In genomic region chr11:103285951-103286350, GRCm38 (mm10) we compare ENCODE assay signal across 10 mouse cellular contexts. TPM values are rescaled to one million over a fixed set of nuclear protein-coding genes. Genes with fewer than 3 reads are reported as not detected.
DNase-seq lines count a peak whose midpoint lies in the region; ATAC-seq and TF ChIP-seq lines count a peak whose summit lies in the region.
"Had no signal": no experiment of that assay in that cellular context is flagged by ENCODE, and none has a peak within 500 bp of the region (broad histone marks: within the 10 kb centered on the region; RNA-seq: fewer than 3 reads in every experiment).

No protein-coding gene starts in this region.

- no peak for TF ChIP-seq CTCF in forebrain, postnatal 0 days (IDR thresholded peaks at IDR 0.05; ENCODE audit: low read depth)

- DNase-seq in forebrain, postnatal 0 days: no peak
- DNase-seq in embryo, embryonic 11 days: peak; percentile 37
- DNase-seq in heart, postnatal 14 days: peak; percentile 45 to 60
- no peak for DNase-seq in left cerebral cortex, postnatal 14 days (ENCODE audit: low spot score in 2 of 2)
- DNase-seq in left cerebral cortex, postnatal 25 days (ENCODE audit: low spot score in 2 of 2): no peak

- WGBS in forebrain, postnatal 0 days: 58% methylated on average over 6 of the region's 6 CpGs
- 53% methylated on average over 5 of the region's 6 CpGs for WGBS in forebrain, embryonic 13.5 days
- 41% methylated on average over 6 of the region's 6 CpGs for WGBS in liver, embryonic 16.5 days (ENCODE audit: insufficient replicate concordance)

- H3K4me1 ChIP-seq in forebrain, postnatal 0 days (ENCODE audit: insufficient read depth): no peaks in the 10 kb centered on the region
- H3K4me1 ChIP-seq in forebrain, embryonic 13.5 days: no peaks in the 10 kb centered on the region
- H3K4me1 ChIP-seq in liver, embryonic 16.5 days (ENCODE audit: control insufficient read depth, low read depth, low read length): no peaks in the 10 kb centered on the region
- H3K4me1 ChIP-seq: forebrain, embryonic 12.5 days had no signal

- no peaks in the 10 kb centered on the region for H3K27me3 ChIP-seq in forebrain, postnatal 0 days (ENCODE audit: insufficient read depth, low read length)
- no peaks in the 10 kb centered on the region for H3K27me3 ChIP-seq in forebrain, embryonic 13.5 days
- H3K27me3 ChIP-seq in liver, embryonic 16.5 days (ENCODE audit: control insufficient read depth, insufficient read depth, low read depth, low read length): no peaks in the 10 kb centered on the region
- H3K27me3 ChIP-seq: forebrain, embryonic 12.5 days had no signal

- H3K9ac ChIP-seq in forebrain, postnatal 0 days: no peak overlapping the region
- no peak overlapping the region for H3K9ac ChIP-seq in forebrain, embryonic 13.5 days
- H3K9ac ChIP-seq in liver, embryonic 16.5 days (ENCODE audit: low read depth, low read length): no peak overlapping the region
- H3K9ac ChIP-seq: forebrain, embryonic 12.5 days had no signal

- no peak overlapping the region for H3K4me2 ChIP-seq in forebrain, postnatal 0 days (ENCODE audit: low read depth)
- no peak overlapping the region for H3K4me2 ChIP-seq in forebrain, embryonic 13.5 days
- no peak overlapping the region for H3K4me2 ChIP-seq in liver, embryonic 16.5 days (ENCODE audit: low read depth, low read length)
- H3K4me2 ChIP-seq: forebrain, embryonic 12.5 days had no signal

- no peak overlapping the region for H3K4me3 ChIP-seq in forebrain, postnatal 0 days (ENCODE audit: low read depth, low read length)
- no peak overlapping the region for H3K4me3 ChIP-seq in forebrain, embryonic 13.5 days
- H3K4me3 ChIP-seq in liver, embryonic 16.5 days (ENCODE audit: low read depth, low read length): no peak overlapping the region
- H3K4me3 ChIP-seq: forebrain, embryonic 12.5 days; left cerebral cortex, adult 2 months had no signal

- ATAC-seq in forebrain, postnatal 0 days: peak; percentile 48; the same call in 1 of the 2 replicates
- no peak for ATAC-seq in forebrain, embryonic 13.5 days
- peak; percentile 32; the same call in 1 of the 2 replicates for ATAC-seq in liver, embryonic 16.5 days (ENCODE audit: low read depth)
- no peak for ATAC-seq in cerebellum, adult (ENCODE audit: insufficient number of reproducible peaks, low FRiP score, low TSS enrichment)

- intact Hi-C loops in heart, postnatal 14 days (cut with DNase I): no loop called here
- intact Hi-C loops in left cerebral cortex, postnatal 14 days (cut with DNase I): no loop called here
- intact Hi-C loops in left cerebral cortex, postnatal 25 days (cut with DNase I): no loop called here

- H3K9me3 ChIP-seq in forebrain, postnatal 0 days (ENCODE audit: low read length): no peaks in the 10 kb centered on the region
- no peaks in the 10 kb centered on the region for H3K9me3 ChIP-seq in forebrain, embryonic 13.5 days (replicated peaks)
- H3K9me3 ChIP-seq in liver, embryonic 16.5 days (replicated peaks; ENCODE audit: control insufficient read depth, low read length): no peaks in the 10 kb centered on the region
- H3K9me3 ChIP-seq: forebrain, embryonic 12.5 days had no signal

- no peaks in the 10 kb centered on the region for H3K36me3 ChIP-seq in forebrain, postnatal 0 days (ENCODE audit: insufficient read depth)
- no peaks in the 10 kb centered on the region for H3K36me3 ChIP-seq in forebrain, embryonic 13.5 days (ENCODE audit: poor library complexity, severe bottlenecking)
- H3K36me3 ChIP-seq in liver, embryonic 16.5 days (ENCODE audit: control insufficient read depth, insufficient read depth): no peaks in the 10 kb centered on the region
- H3K36me3 ChIP-seq: forebrain, embryonic 12.5 days had no signal

- H3K27ac ChIP-seq in forebrain, postnatal 0 days (ENCODE audit: low read depth, low read length): no peak overlapping the region
- no peak overlapping the region for H3K27ac ChIP-seq in forebrain, embryonic 13.5 days
- no peak overlapping the region for H3K27ac ChIP-seq in liver, embryonic 16.5 days (ENCODE audit: low read length)
- H3K27ac ChIP-seq: forebrain, embryonic 12.5 days; left cerebral cortex, adult 2 months had no signal

RNA-seq across cellular contexts. Expression of gene Map3k14, which starts 18.7 kb away (rescaled TPM):
- total RNA-seq in forebrain, postnatal 0 days (2014; rRNA removed): 3.2 and 5.8 TPM in 2 replicates
- polyA plus RNA-seq in forebrain, postnatal 0 days (2015; fragmentation: Nextera tagmentation; extraction: Ambion mirVana): 0.77 TPM in 2 replicates
- 2.8 and 4.5 TPM in 2 replicates for polyA plus RNA-seq in forebrain, embryonic 13.5 days (2015; fragmentation: Nextera tagmentation; extraction: Ambion mirVana)
- 1 to 10 TPM; 3.5 to 4.0 TPM for total RNA-seq in heart, postnatal 14 days (2021)
- polyA plus RNA-seq in liver, embryonic 16.5 days (2015; fragmentation: Nextera tagmentation; extraction: Ambion mirVana): 0.56 and 0.64 TPM in 2 replicates
- 1 to 10 TPM; 2.6 to 3.8 TPM for total RNA-seq in left cerebral cortex, postnatal 14 days (2021)
- 1 to 10 TPM; 4.1 to 4.3 TPM for total RNA-seq in left cerebral cortex, postnatal 25 days (2021)

Comparison
In these comparisons a context has a peak if more than half of its experiments do, and no peak if none do; other contexts are left out.
1. ATAC-seq: peak in forebrain, postnatal 0 days (single experiment) and liver, embryonic 16.5 days (single experiment); none in forebrain, embryonic 13.5 days (single experiment) and cerebellum, adult (single experiment).
2. DNase-seq: peak in embryo, embryonic 11 days (single experiment) and heart, postnatal 14 days (2 of 2); none in forebrain, postnatal 0 days (single experiment), left cerebral cortex, postnatal 14 days (0 of 2) and left cerebral cortex, postnatal 25 days (0 of 2).